Comparison of ENCODE assay signal across 10 mouse cellular contexts in genomic region chr2:116820831-116821745, GRCm38 (mm10). TPM values are rescaled to one million over a fixed set of nuclear protein-coding genes. Genes with fewer than 3 reads are reported as not detected.
DNase-seq lines count a peak whose midpoint lies in the region; ATAC-seq and TF ChIP-seq lines count a peak whose summit lies in the region.
"Had no signal": no experiment of that assay in that cellular context is flagged by ENCODE, and none has a peak within 500 bp of the region (broad histone marks: within the 10 kb centered on the region; RNA-seq: fewer than 3 reads in every experiment).

No protein-coding gene starts in this region.

- TF ChIP-seq POLR2A in CH12.LX (IDR thresholded peaks at IDR 0.05; ENCODE audit: low read depth, low read length), result no peak

- H3K79me2 ChIP-seq in CH12.LX (replicated peaks; ENCODE audit: control insufficient read depth, extremely low read depth, insufficient read depth, poor library complexity, severe bottlenecking), result no peaks in the 10 kb centered on the region

- in situ Hi-C loops in CH12.LX (cut with MboI; ENCODE audit: low pct_ligation_motif_present, low pct_unique_long_range_greater_than_20kb, low sequenced_read_pairs), result no loop called here

- 51% methylated on average over 13 of the region's 13 CpGs for WGBS in heart, embryonic 10.5 days
- WGBS in heart, embryonic 12.5 days, result 51% methylated on average over 13 of the region's 13 CpGs

- H3K4me2 ChIP-seq in heart, embryonic 12.5 days, result no peak overlapping the region
- H3K4me2 ChIP-seq in CH12.LX (ENCODE audit: insufficient read depth, low read depth, poor library complexity, severe bottlenecking), result no peak overlapping the region; the same call in 1 of the 2 replicates

- TF ChIP-seq RAD21 in CH12.LX (IDR thresholded peaks at IDR 0.05; ENCODE audit: low read depth, low read length), result peak; percentile 71

- no peaks in the 10 kb centered on the region for H3K36me3 ChIP-seq in heart, embryonic 10.5 days
- H3K36me3 ChIP-seq in heart, embryonic 12.5 days, result no peaks in the 10 kb centered on the region
- H3K36me3 ChIP-seq in CH12.LX (replicated peaks in 1 of 2; ENCODE audit: control insufficient read depth in 1 of 2, insufficient read depth in 1 of 2, low read length in 1 of 2), result no peaks in the 10 kb centered on the region

- H3K4me3 ChIP-seq in heart, embryonic 10.5 days, result no peak overlapping the region
- no peak overlapping the region for H3K4me3 ChIP-seq in heart, embryonic 12.5 days
- no peak overlapping the region for H3K4me3 ChIP-seq in CH12.LX (replicated peaks in 1 of 3; ENCODE audit: low read depth in 2 of 3, low read length in 2 of 3, poor library complexity in 1 of 3)

- intact Hi-C loops in left cerebral cortex, postnatal 25 days (cut with DNase I), result loop anchor here (5.0 to 10.0 kb wide), 3 partner anchors 746 to 1556 kb away; no protein-coding TSS in a partner anchor

- peak; percentile 66 for DNase-seq in heart, embryonic 10.5 days (ENCODE audit: low spot score)
- no peak for DNase-seq in CH12.LX (ENCODE audit: extremely low read depth)
- DNase-seq in embryo, embryonic 11.5 days (ENCODE audit: low read depth, low spot score), result peak; percentile 19
- peak; percentile 49 to 53 for DNase-seq in left cerebral cortex, postnatal 25 days (ENCODE audit: low spot score in 2 of 2)
- DNase-seq in right cerebral cortex, postnatal 4 days, result peak; percentile 37
- no peak for DNase-seq in cerebellum, adult 11-12 months
- DNase-seq in adrenal gland, adult 8-10 months, result no peak

- TF ChIP-seq CTCF in CH12.LX (conservative IDR thresholded peaks at IDR 0.05 in 1 of 2, IDR thresholded peaks at IDR 0.05 in 1 of 2; ENCODE audit: low read depth in 2 of 2, low read length in 2 of 2), result peak in 1 of 2 experiments; percentile 64; a peak in 2 of 4 replicates

- H3K9ac ChIP-seq in heart, embryonic 12.5 days, result no peak overlapping the region
- H3K9ac ChIP-seq in CH12.LX (ENCODE audit: insufficient read depth, low read depth), result no peak overlapping the region

- dilution Hi-C loops in CH12.LX (cut with MboI; ENCODE audit: extremely low pct_ligation_motif_present, extremely low pct_unique_long_range_greater_than_20kb, low sequenced_read_pairs), result no loop called here

- TF ChIP-seq EP300 in CH12.LX (IDR thresholded peaks at IDR 0.05; ENCODE audit: low read length), result no peak

- no peak for ATAC-seq in heart, embryonic 12.5 days (ENCODE audit: insufficient number of reproducible peaks, low FRiP score)

- H3K9me3 ChIP-seq in heart, embryonic 10.5 days, result no peaks in the 10 kb centered on the region
- H3K9me3 ChIP-seq in heart, embryonic 12.5 days (replicated peaks), result no peaks in the 10 kb centered on the region
- H3K9me3 ChIP-seq in CH12.LX (replicated peaks; ENCODE audit: low read length), result no peaks in the 10 kb centered on the region

- no peak overlapping the region for H3K27ac ChIP-seq in heart, embryonic 10.5 days
- H3K27ac ChIP-seq in heart, embryonic 12.5 days (ENCODE audit: poor library complexity, severe bottlenecking), result no peak overlapping the region
- H3K27ac ChIP-seq in CH12.LX (ENCODE audit: insufficient read depth, low read depth), result no peak overlapping the region

- no peaks in the 10 kb centered on the region for H3K27me3 ChIP-seq in heart, embryonic 10.5 days (ENCODE audit: insufficient read depth, poor library complexity, severe bottlenecking)
- H3K27me3 ChIP-seq in heart, embryonic 12.5 days (replicated peaks), result no peaks in the 10 kb centered on the region
- H3K27me3 ChIP-seq in CH12.LX (replicated peaks), result no peaks in the 10 kb centered on the region

- H3K4me1 ChIP-seq in heart, embryonic 10.5 days, result no peaks in the 10 kb centered on the region
- H3K4me1 ChIP-seq in heart, embryonic 12.5 days (replicated peaks), result peaks cover 11% of the 10 kb centered on the region
- H3K4me1 ChIP-seq in CH12.LX (ENCODE audit: control insufficient read depth in 1 of 2, insufficient read depth in 2 of 2), result no peaks in the 10 kb centered on the region

TF ChIP-seq in CH12.LX, 34 proteins besides CTCF, POLR2A, EP300 and RAD21:
- TF ChIP-seq IRF4 (IDR thresholded peaks at IDR 0.05; ENCODE audit: low read depth, low read length) (no peak), SMC3 (IDR thresholded peaks at IDR 0.05; ENCODE audit: low read depth, low read length) (peak; percentile 53)
TF ChIP-seq in CH12.LX: peak in this region for 1.

RNA-seq across cellular contexts. Expression of gene Tmco5, which starts 57.4 kb away (rescaled TPM):
- not detected in 2 replicates for polyA plus RNA-seq in heart, embryonic 10.5 days (2016; fragmentation: Nextera tagmentation; extraction: Ambion mirVana)
- polyA plus RNA-seq in heart, embryonic 12.5 days (2016; fragmentation: Nextera tagmentation; extraction: Ambion mirVana), result not detected in 2 replicates
- total RNA-seq in CH12.LX (2012; rRNA removed), result not detected in 2 replicates
- not detected in 2 replicates for total RNA-seq in CH12.LX (2014; rRNA removed)
- polyA plus RNA-seq in CH12.LX (2012; ENCODE audit: insufficient read length, low read depth), result not detected in 2 replicates
- 1 to 10 TPM; 3.5 to 4.1 TPM for total RNA-seq in left cerebral cortex, postnatal 25 days (2021)
- not detected for total RNA-seq in adrenal gland, adult 8-10 months (2022)
- total RNA-seq: heart, adult 18-20 months had no signal
- polyA plus RNA-seq: lung, embryonic 16.5 days had no signal

Comparison
In these comparisons a context has a peak if more than half of its experiments do, and no peak if none do; other contexts are left out.
1. DNase-seq: peak in heart, embryonic 10.5 days (single experiment), embryo, embryonic 11.5 days (single experiment), left cerebral cortex, postnatal 25 days (2 of 2) and right cerebral cortex, postnatal 4 days (single experiment); none in CH12.LX (single experiment), cerebellum, adult 11-12 months (single experiment) and adrenal gland, adult 8-10 months (single experiment).
2. RNA of gene Tmco5, which starts 57.4 kb away (total RNA-seq): 3.5 to 4.1 TPM in left cerebral cortex, postnatal 25 days; not detected in CH12.LX and not detected in adrenal gland, adult 8-10 months; every median in the first group is over 4 times any median in the second.